Mouse (Mus musculus): ENCODE results near the gene Usp18. TPM values are rescaled to one million over a fixed set of nuclear protein-coding genes. Genes with fewer than 3 reads are reported as not detected.

The Usp18 gene
- total RNA-seq (2021) = under 1 TPM; 0.20 to 0.47 TPM

DNA sequence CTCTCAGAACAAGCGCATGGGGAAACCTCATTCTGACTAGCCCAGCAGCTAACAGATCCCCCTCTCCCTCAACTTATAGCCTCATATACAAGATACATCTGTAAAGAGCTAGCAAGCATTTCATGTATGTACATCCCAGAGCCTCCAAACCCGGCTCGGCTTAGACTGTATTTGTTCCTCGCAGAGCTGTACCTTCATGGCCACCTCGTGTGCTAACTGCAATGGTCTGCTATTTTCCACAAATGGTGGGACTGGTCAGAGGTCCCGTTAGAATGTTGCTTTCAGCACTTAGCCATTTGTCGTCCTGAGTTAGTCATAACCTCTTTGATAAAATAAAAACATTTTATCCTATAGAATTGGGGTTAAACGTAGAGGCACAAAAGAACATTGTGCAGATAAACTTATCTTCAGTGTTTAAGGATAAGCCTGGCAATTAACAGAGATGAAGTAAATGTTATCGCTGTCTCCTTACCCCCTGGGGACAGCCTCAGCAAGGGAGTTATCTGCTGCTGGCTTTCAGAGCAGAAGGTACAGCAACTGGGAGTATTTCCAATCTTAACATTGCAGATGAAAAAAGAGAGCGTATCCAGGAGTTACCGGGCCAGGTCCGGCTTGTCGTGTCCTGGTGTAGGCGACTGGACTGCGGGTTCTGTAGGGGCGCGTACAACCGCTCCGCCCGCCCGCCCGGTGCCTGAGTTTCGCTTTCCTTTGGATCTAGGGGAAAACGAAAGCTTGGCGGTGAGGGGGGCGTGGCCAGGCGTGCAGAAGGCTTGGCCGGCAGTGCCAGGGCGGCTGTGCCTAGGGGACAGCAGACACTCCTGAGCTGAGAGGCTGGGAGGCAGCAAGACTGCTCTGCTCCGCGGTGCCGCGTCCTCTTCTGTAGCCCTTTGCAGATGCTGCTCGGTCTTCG, at the start of gene Usp18:
Gene Usp18 (plus strand): TSS at position 780 of the 910 bp plus-strand sequence.
- peak; percentile 62 for DNase-seq

DNA sequence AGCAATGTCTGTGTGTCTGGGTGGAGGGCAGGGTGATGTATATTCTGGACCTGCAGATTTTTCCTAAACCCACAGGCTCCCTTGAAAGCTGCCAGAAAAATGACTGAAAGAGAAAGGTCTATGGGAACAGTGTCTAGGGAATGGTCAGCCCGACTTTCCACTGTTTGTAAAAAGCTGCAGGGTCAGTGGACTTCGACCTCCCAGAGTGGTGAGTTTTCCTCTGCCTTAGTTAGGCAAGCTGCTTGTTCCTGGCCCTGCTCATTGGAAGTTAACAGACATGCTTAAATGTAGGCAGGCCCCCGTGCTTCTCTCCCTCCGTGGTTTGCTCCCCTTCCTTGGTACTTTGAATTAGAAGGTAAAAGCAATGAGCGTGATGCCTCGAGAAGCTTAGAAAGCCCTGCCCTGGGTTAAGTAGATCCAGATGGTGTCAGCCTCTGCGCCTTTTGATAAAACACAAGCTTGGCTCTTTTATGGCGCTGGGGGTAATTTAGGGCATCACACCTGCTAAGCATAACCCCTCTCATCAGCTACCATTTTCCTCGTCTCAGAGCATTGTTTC, 47.8 kb upstream of the Usp18 start:
- no peak for DNase-seq

DNA sequence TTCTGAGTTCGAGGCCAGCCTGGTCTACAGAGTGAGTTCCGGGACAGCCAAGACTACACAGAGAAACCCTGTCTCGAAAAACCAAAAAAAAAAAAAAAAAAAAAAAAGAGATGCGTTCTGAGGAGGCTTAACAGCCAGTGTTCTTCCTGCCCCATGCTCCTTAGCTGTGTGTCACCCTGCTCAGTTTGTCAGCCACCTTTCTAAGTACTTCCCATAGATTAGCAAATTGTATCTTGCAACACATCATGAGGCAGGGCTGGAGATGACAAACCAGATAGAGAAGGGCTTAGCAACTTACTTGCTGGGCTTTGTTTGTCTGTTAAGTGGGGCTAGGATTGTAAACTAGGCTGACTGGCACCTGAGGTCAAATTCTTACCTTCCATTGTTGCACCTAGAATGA, 45.2 kb upstream of the Usp18 start:
- DNase-seq = no peak

DNA sequence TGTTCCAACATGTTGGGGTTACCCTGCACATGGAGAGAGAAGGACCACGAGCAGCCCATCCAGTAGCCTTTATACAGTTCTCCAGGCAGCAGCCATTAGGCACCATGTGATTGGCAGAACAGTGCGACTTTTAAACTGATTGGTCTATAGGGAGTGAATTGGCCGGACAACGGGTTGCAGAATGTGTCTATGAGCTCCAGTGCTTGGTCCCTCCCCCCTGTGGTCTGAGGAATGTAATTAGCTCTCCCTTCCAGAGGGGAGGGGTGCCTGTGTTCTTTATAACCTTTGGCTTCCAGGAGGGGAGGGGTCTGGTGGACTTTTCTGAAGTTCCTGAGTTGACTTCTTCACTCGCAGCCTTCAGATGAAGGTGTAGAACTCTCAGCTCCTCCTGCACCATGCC, 43.7 kb upstream of the Usp18 start:
- DNase-seq = no peak

DNA sequence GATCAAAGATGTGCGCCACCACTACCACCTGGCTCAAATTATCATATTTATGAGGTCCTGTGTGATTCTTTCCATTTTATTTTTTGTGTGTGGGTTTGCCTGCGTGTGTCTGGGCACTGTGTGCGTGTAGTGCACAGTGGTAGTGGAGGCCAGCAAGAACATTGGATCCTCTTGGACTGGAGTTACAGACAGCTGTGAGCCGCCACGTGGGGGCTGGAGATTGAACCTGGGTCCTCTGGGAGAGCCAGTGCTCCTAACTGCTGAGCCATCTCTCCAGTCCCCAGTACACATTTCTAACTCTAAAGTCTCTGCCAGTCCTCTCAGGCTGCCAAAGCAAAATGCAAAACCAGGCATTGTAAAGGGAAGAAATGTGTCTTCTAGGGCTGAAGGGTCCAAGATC, 39.2 kb upstream of the Usp18 start:
- DNase-seq = no peak

DNA sequence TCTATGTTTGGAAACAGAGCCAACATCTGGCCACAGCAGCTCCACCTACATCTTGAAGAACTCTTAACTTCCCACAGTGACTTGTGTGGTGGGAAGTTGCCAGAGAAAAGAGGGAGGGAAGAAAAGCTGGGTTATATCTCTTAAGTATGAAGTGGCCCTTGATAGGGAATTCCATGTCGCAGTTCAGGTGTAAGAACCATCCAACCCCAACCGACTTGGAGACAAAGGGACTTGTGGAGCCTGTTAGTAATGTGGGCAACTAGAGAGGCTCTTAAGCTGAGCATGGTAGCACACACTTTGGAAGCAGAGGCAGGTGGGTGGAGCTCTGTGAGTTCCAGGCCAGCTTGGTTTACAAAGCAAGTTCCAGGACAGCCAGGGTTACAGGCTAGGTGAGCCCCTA, 36.1 kb upstream of the Usp18 start:
- DNase-seq = no peak

DNA sequence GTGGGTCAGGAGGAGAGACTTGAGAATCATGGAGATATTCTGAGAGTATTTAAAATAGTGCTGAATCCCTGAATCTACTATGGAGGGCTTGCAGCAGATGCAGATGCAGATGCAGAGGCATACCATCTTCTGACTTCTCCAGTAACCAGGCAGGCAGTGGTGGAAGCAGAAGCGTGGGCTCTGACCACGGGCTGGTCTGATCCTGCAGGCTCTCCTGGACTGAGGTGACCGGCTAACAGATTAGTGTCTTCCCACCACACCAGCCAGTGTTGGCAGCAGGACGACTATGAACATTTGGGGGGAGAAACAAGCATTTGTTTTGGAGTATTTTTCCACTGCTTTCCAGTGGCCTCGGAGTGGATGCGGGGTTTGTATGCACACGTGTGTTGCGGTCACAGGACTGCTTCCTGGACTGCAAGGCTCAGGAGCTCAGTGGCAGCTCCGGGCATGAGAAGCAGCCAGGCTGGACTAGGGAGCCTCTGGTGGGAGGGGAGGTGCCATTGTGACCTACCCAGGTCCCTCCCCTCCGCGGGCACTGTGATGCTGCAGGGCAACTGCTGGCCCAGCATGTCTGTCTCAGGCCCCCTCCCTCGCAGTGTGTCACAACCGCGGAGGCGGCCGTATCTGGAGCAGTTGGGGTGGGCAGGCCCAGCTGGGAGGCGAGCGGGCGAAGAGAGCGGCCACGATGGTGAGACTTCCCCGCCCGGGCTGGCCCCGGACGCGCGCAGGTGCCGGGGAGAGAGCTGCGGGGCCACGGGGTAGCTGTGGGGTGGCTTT, 35.4 kb upstream of the Usp18 start, which contains the start of gene Tuba8:
Gene Tuba8 (plus strand): TSS at position 548 of the 777 bp plus-strand sequence.
- DNase-seq = peak; percentile 27 to 34

DNA sequence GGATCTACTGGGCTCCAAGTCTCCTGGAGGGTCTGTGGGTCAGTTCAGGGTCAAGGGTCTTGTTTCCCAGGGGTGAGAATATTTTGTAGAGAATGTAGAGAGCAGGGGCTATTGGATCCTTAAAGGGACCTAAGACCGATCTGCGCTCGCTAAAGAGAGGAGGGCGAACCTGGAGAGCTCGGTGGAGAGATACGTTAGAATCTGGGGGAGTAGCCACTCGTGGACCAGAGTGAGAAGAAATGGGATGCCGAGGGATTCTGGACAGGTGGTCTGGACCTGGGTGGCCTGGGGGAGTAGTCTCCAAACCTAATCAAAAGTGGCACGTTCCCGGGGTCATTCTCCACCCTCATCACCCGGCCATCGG, 34.8 kb upstream of the Usp18 start:
- no peak for DNase-seq

DNA sequence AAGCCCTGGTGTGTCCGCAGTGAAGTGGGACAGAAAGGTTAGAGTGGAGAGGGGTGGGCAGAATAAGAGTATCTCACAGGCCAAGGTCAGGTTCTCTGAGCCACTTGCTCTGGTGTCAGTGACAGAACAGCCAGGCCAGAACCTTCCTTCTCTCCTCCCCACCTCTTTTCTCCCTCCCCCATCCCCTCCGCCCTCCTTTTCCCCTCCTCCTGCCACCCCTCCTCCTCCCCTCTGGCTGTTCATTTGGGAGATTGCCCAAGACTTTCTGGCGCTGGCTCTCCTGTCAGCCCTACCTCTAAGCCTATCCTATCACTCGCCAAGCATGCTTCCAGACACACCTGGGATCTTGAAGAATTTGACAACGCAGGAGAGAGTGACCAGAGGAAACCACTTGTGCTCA, 34.0 kb upstream of the Usp18 start:
- no peak for DNase-seq

DNA sequence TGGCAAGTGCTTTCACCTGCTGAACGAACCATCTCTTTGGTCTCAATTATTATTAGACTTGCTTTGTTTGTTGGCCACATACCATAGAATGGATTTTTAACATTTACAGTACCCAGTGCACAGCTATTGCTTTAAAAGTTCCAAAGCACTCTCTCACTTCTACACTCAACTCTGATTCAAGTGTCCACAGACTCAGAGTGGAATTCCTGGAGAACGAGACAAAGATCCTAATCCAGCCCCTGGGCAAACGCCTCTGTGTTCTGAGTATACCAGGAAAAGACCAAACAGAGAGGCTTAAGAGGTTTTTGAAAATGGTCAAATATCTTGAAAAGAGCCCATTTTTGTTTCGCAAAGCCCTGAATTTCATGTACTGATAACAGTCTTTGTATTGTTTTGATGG, 32.7 kb upstream of the Usp18 start:
- DNase-seq = no peak

DNA sequence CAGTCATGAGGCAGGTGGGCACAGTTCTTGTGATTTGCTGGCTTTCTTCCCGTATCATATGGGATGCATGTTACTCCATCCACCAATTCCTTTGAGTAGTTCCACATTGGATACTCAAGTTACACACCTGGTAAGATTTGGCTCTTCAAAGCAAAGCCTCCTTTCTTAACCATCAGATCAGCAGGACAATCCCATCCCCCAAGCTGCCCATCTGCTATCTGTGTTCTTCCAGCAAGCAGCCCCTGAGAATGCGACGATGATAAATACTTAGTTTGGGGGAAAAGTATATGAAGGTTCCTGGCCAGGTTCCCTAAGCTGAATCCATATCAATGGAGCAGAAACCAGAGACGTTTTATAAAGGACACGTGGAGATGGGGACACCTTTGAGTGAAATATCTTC, 31.5 kb upstream of the Usp18 start:
- no peak for DNase-seq

DNA sequence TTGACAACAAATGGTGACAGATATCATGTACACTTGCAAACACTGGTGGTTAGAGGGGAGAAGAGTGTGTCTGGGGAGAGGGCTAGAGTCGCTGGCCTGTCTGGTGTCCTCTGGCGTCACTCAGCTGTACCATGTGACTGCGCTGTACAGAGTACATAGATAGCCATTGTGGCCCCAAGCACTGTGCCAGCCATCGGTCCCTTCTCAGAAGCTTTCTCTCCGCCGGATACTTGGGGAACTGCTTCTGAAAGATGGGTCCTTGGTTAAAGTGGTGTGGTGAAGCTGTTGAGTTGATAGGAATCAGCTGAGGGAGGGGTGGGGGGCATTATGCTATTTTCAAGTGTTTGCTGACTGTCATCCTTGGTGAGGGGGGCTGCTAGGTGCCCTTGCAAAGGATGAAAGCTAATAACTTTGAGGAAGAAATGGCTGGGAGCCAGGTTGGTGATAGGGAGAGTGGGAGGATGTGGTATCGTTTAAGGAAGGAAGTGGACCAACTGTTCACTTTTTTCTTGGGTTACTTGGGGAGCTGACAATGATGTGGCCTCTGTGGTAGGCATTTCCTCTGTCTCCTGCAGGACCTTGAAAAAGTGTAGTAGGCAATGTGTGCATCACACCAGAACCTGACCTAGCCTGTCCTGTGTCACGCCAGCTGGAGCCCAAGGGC, 30.9 kb upstream of the Usp18 start:
- DNase-seq = no peak

DNA sequence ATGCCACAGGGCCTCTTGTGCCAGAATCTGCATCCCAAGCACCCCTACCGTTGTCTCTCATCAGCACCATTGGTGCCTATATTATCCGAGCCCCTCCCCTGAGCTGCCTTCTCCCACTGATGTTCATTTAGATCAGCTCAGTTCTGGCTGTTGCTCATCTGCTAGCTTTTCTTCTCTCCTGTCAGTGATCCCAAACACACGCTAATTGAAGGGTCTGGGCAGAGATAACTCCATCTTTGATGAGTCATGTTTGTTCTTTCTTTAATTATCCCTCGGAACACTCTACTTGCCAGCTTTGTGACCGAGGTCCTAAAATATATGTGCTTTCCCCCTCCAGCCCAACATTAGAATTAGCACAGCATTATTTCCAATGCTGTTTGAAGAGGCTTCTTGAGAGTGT, 30.4 kb upstream of the Usp18 start:
- no peak for DNase-seq

DNA sequence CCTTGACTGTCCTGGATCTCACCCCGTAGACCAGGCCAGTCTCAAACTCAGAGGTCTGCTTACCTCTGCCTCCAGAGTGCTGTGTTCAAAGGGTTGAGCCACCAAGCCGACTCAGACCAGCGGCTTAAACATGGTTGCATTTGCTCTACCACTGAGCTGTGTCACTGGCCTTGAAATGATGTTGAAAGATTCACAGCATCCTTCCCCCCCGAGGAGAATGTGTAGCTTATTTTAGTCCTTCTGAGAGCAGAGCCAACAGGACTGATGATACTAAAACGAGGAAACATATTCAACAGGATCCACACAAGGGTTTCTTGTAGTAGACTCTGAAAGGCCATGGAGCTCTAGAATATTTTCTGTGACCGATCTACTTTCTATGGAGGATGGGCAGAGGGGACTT, 29.8 kb upstream of the Usp18 start:
- DNase-seq = no peak

DNA sequence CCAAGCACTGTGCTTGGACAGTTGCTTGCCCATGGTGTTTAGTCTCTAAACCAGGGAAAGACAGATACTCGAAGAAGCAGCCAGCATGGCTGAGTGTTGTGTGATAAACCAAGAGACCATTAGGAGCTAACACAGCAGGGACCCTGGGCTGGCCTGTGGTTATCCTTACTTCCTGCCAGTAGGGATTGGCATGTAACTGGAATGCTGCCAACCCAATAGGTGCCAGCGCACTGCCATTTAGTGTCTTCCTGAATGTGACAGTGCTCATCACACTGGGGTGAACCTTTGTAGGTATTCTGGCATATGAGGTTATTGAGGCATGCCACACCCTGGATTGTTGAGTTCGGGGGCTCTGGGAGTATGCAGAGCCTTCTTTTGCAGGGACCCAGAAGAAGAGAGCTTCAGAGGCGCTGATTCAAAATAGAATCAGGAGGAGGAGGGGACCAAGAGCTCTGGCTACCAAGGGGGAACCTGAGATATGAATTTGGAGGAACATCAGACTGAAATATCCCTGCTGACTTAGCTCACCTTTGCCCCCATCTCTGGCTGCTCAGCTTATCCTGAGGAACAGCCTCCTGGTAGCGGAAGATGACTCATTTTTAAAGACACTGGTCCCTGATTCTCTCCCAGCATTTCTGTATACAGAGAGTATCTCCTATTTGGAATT, 29.0 kb upstream of the Usp18 start:
- no peak for DNase-seq

DNA sequence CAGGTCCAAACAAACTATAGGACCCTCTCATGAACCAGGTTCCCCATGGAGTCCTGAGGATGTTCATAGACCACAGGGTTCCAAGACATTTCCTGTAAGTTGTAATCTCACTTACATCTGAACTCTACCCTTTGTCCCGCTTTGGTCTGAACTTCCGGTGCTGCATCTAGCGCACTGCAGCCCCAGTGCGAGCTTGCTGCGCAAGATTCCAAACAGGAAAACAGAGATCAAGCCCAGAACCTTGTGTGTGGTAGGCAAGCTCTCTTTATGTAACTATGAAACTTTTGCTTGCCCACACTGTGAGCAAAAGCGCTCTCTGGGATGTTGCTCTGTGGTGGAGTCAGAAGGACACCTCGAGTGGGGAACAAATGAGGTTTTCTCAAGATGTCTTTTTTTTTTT, 27.7 kb upstream of the Usp18 start:
- no peak for DNase-seq

DNA sequence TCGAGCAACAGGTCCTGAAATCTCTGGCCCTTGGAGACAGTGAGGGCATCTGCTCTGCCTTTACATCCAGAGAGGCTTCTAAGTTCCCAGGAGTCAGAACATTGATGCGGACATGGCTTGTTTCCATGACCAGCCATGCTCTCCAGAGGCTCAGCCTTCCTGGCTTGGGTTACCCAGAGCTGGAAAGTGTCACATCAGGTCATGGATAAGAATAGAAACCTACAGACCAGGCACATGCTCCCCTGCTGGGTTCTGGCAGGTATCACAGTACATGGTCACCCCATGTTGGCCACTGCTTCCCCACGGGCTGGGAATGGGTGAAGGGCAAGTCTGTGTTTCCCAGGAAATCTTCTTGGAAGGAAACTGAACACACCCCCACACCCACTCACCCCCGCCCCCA, 26.3 kb upstream of the Usp18 start:
- DNase-seq = no peak

DNA sequence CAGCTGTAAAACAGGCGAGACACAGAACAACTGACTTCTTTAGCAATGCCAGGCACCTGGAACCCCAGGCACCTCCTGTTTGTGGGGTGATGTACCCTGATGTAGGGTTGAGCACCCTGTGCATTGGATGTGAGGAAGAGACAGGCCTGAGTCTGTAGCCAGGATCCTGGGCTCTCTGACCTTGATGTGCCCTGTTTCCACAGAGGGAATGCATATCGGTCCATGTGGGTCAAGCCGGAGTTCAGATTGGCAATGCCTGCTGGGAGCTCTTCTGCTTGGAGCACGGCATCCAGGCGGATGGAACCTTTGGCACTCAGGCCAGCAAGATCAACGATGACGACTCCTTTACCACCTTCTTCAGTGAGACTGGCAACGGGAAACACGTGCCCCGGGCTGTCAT, 25.5 kb upstream of the Usp18 start:
- DNase-seq = no peak

DNA sequence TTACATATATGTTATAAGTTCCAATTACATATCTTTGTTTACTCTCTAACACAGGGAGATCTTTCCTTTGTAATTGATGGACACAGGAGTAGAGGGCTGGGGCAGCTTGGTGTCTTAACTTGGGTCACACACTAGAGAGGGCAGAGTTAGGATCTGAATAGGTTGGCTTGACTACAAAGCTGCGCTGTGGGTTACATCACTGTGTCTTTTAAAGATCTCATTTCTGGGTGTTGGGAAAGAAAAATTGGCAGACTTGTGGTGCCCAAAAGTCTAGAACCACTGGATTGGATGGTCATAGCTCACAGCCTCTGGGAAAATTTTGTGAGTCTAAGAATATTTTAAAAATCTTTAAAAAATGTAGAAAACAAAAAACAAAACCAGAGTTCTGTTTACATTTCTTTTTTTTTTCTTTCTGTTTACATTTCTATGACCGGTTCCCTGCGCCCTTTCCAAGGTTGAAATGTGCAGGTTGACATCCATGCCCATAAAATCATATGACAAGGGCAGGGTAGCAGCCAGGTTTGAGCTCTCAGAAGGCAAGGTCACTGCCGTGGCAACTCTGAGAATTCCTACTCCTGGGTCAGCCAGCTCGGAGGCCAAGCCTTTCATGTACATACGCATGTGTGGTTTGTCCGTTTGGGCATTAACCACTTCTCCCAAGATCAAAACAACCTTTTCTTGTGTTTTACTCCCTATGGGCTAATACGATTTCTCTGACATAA, 23.7 kb upstream of the Usp18 start:
- DNase-seq = no peak

DNA sequence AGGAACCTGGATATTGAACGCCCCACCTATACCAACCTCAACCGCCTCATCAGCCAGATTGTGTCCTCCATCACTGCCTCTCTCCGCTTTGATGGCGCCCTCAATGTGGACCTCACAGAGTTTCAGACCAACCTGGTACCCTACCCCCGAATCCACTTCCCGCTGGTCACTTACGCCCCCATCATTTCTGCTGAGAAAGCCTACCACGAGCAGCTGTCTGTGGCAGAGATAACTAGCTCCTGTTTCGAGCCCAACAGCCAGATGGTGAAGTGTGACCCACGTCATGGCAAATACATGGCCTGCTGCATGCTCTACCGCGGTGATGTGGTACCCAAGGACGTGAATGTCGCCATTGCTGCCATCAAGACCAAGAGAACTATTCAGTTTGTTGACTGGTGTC, 22.7 kb upstream of the Usp18 start:
- no peak for DNase-seq

DNA sequence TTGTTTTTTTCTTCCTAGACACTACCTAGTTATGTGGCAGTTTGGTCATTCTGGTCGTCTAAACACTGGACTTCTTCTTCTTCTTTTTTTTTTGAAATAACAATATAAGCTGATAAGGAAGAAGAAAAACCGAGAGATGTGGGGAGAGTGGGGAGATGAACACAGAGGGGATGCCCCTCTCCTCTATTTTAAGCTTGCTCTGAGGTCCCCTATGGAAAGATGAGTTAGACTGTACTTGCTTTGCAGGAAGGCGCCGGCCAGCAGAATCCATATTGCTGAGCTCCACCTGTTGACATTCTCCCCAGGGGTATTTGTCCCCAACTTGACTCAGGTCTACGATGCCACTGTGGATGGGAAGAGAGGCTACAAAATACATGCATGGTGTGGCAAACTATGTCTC, 21.6 kb upstream of the Usp18 start:
- DNase-seq = no peak

DNA sequence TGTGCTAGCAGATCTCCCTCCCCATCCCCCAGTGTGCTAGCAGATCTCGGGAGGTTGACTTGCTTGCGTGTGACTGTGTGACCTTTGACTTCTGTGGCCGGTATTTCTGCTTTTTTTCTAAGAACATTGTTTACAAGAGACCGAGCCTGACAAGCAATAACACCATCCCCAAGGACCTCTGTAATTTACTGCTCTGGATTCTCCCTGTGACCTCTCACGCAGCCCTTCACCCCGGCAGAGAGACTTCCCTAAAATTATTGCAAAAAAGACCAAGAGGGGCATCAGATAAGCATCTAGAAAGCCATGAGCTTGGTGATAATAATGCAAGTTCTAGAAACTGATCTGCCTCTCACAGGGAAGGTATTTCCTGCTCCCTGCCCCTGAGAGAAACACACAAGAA, 20.7 kb upstream of the Usp18 start:
- DNase-seq = no peak
